Mouse (Mus musculus) gonadal fat pad, adult 2 months (tissue): ENCODE measurements around the gene Thegl. TPM values are rescaled to one million over a fixed set of nuclear protein-coding genes. Genes with fewer than 3 reads are reported as not detected.
"Not testable (repeated sequence)": the region's sequence is repeated elsewhere in the genome, so short reads cannot be mapped to it uniquely, and the experiment has no call there.

Source experiments
- DNase-seq: peaks from one replicate; pipeline ENCODE4 v3.0.0-alpha.2; 2012; ENCODE audit warnings: low read depth
- polyA plus RNA-seq: library from polyadenylated mRNA; depleted of rRNA; stranded (reverse); fragments of >200 nt; gene quantifications from 2 replicates; pipeline ENCODE4 v1.2.3, GENCODE M21; 2012; rRNA removed

The Thegl gene
- polyA plus RNA-seq, 1 experiment: 0.28 TPM

GRCm38 (mm10) chr5:77094510-77095491 lies 79.0 kb downstream of the Thegl start:
- no peak for DNase-seq

- not testable (repeated sequence) for DNase-seq
Observed at GRCm38 (mm10) chr5:77096194-77096593, 80.4 kb downstream of the Thegl start.

GRCm38 (mm10) chr5:77097686-77098085 lies 81.9 kb downstream of the Thegl start:
- no peak for DNase-seq

- no peak for DNase-seq
Observed at GRCm38 (mm10) chr5:77098874-77099273, 83.1 kb downstream of the Thegl start.

- DNase-seq: no peak
Observed at GRCm38 (mm10) chr5:77099317-77099996, 83.6 kb downstream of the Thegl start.

GRCm38 (mm10) chr5:77099997-77100380 lies 84.2 kb downstream of the Thegl start:
- DNase-seq: no peak

GRCm38 (mm10) chr5:77100691-77101090 lies 84.9 kb downstream of the Thegl start:
- DNase-seq: no peak

- DNase-seq: no peak
Observed at GRCm38 (mm10) chr5:77102522-77103365, 86.9 kb downstream of the Thegl start.

- DNase-seq: no peak
Observed at GRCm38 (mm10) chr5:77107146-77107822, 91.5 kb downstream of the Thegl start.

GRCm38 (mm10) chr5:77108806-77109205 lies 93.0 kb downstream of the Thegl start:
- no peak for DNase-seq

GRCm38 (mm10) chr5:77109814-77110213 lies 94.0 kb downstream of the Thegl start:
- no peak for DNase-seq

Other genes with a start within 250 kb of the Thegl start
- 16.0 and 16.2 TPM in 2 replicates for gene Aasdh, start 110.5 kb upstream of the Thegl start, polyA plus RNA-seq
- 52.4 and 56.1 TPM in 2 replicates for gene Paics, start 64.7 kb upstream of the Thegl start, polyA plus RNA-seq
- gene Ppat, start 64.4 kb upstream of the Thegl start, polyA plus RNA-seq: 5.6 and 8.7 TPM in 2 replicates
- gene Srp72, start 41.3 kb upstream of the Thegl start, polyA plus RNA-seq: 43.7 and 54.2 TPM in 2 replicates
- gene Arl9, start 12.0 kb upstream of the Thegl start, polyA plus RNA-seq: 0.82 and 1.2 TPM in 2 replicates
- 65.9 and 80.4 TPM in 2 replicates for gene Hopx, start 99.1 kb downstream of the Thegl start, polyA plus RNA-seq
- gene Spink2, start 195.4 kb downstream of the Thegl start, polyA plus RNA-seq: 693 and 1,083 TPM in 2 replicates
- gene Rest, start 249.5 kb downstream of the Thegl start, polyA plus RNA-seq: 9.1 and 13.8 TPM in 2 replicates